Mouse (Mus musculus): ENCODE results near the gene Ralgps2.

GRCm38 (mm10) chr1:156903899-156904298 is 35.5 kb downstream of the Ralgps2 start:
- no peak for TF ChIP-seq MXI1 (IDR thresholded peaks at IDR 0.05; ENCODE audit: low read depth, low read length)
- TF ChIP-seq CTCF (IDR thresholded peaks at IDR 0.05 in 2 of 3, conservative IDR thresholded peaks at IDR 0.05 in 1 of 3; ENCODE audit: control insufficient read depth in 1 of 3, insufficient read depth in 1 of 3, low read depth in 2 of 3, low read length in 3 of 3, poor library complexity in 1 of 3, severe bottlenecking in 1 of 3) = no peak
- TF ChIP-seq TCF12 (IDR thresholded peaks at IDR 0.05; ENCODE audit: low read depth, low read length) = no peak
- TF ChIP-seq TAL1 (IDR thresholded peaks at IDR 0.05; ENCODE audit: low read length) = no peak
- no peak for TF ChIP-seq POLR2A (IDR thresholded peaks at IDR 0.05; ENCODE audit: control insufficient read depth in 1 of 2, insufficient read depth in 1 of 2, low read depth in 1 of 2, low read length in 2 of 2, poor library complexity in 1 of 2)
- no peak for TF ChIP-seq GATA1 (IDR thresholded peaks at IDR 0.05; ENCODE audit: low read depth, low read length)
- no peak for TF ChIP-seq POLR2AphosphoS5 (IDR thresholded peaks at IDR 0.05; ENCODE audit: borderline replicate concordance, low read depth, low read length)
- TF ChIP-seq HCFC1 (IDR thresholded peaks at IDR 0.05; ENCODE audit: low read depth, low read length) = no peak
- TF ChIP-seq MAX (IDR thresholded peaks at IDR 0.05; ENCODE audit: low read length) = no peak
- TF ChIP-seq JUND (IDR thresholded peaks at IDR 0.05; ENCODE audit: low read depth, low read length) = no peak
- no peak for TF ChIP-seq MAFK (IDR thresholded peaks at IDR 0.05; ENCODE audit: borderline replicate concordance, low read depth, low read length)
- no peak for TF ChIP-seq EP300 (IDR thresholded peaks at IDR 0.05; ENCODE audit: low read depth in 1 of 2, low read length in 2 of 2)
